Mouse (Mus musculus) neural tube, embryonic 12.5 days (tissue): ENCODE data around the gene Sik3. TPM values are rescaled to one million over a fixed set of nuclear protein-coding genes. Genes with fewer than 3 reads are reported as not detected.

Source experiments
- ATAC-seq: fragments of 200-750 bp; cut with Nextera tagmentation; 2 replicates; pipeline ENCODE4 v1.8.0; 2017; ENCODE audit warnings: low read depth, mild to moderate bottlenecking, moderate TSS enrichment, moderate library complexity; ENCODE audit not compliant: low FRiP score
- H3K27ac ChIP-seq: fragments of 300-500 bp; sonication (generic); 2 replicates; pipeline ENCODE4 v1.5.1; 2016
- H3K27me3 ChIP-seq: fragments of 300-500 bp; sonication (generic); replicated peaks from 2 replicates; pipeline ENCODE4 v1.6.1; 2016; ENCODE audit warnings: mild to moderate bottlenecking
- H3K36me3 ChIP-seq: fragments of 300-500 bp; sonication (generic); 2 replicates; pipeline ENCODE4 v1.6.1; 2016; ENCODE audit warnings: mild to moderate bottlenecking
- H3K4me1 ChIP-seq: fragments of 300-500 bp; sonication (generic); 2 replicates; pipeline ENCODE4 v1.6.1; 2016
- H3K4me2 ChIP-seq: fragments of 300-500 bp; sonication (generic); replicated peaks from 2 replicates; pipeline ENCODE4 v1.6.1; 2016; ENCODE audit warnings: mild to moderate bottlenecking
- H3K4me3 ChIP-seq: fragments of 300-500 bp; sonication (generic); 2 replicates; pipeline ENCODE4 v1.5.1; 2016
- H3K9ac ChIP-seq: fragments of 300-500 bp; sonication (generic); 2 replicates; pipeline ENCODE4 v1.6.1; 2016; ENCODE audit warnings: mild to moderate bottlenecking
- H3K9me3 ChIP-seq: fragments of 300-500 bp; sonication (generic); 2 replicates; pipeline ENCODE4 v1.6.1; 2016; ENCODE audit warnings: mild to moderate bottlenecking
- WGBS: fragments of 180-500 bp; shearing (Covaris S2); methylation state at CpG from one replicate; pipeline ENCODE4 v1.1.7; 2016; 5-methylcytosine and 5-hydroxymethylcytosine counted together
- polyA plus RNA-seq: library from polyadenylated mRNA; unstranded; fragments of >200 nt; fragmentation: Nextera tagmentation; extraction: Ambion mirVana; gene quantifications from 2 replicates; pipeline ENCODE4 v1.2.1, GENCODE M21; 2016

The Sik3 gene
- polyA plus RNA-seq, 1 experiment from 2014 or later, result 13.2 TPM

DNA sequence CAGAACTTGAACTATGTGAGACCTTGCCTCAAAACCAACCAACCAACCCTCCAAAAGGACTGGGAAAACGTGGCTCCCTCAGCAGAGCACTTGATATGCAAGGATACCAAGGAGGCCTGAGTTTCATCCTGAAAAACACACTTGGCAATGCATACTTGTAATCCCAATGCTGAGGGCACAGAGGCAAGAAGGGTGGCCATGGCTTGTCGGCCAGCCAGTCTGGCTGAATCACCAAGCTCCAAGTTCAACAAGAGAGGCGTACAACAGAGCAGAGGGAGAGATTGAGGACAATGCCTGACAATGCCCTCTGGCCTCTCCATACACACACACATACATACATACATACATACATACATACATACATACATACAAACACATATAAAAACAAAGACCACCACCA, 8.1 kb upstream of the Sik3 start:
- Histone ChIP-seq H3K9me3 (no peaks in the 10 kb centered on the region), H3K9ac (no peak overlapping the region), H3K4me1 (no peaks in the 10 kb centered on the region), H3K27me3 (no peaks in the 10 kb centered on the region), H3K4me3 (no peak overlapping the region), H3K36me3 (no peaks in the 10 kb centered on the region), H3K4me2 (no peak overlapping the region), H3K27ac (no peak overlapping the region)
- no peak for ATAC-seq
- WGBS, result 59% methylated on average over 3 of the region's 3 CpGs

DNA sequence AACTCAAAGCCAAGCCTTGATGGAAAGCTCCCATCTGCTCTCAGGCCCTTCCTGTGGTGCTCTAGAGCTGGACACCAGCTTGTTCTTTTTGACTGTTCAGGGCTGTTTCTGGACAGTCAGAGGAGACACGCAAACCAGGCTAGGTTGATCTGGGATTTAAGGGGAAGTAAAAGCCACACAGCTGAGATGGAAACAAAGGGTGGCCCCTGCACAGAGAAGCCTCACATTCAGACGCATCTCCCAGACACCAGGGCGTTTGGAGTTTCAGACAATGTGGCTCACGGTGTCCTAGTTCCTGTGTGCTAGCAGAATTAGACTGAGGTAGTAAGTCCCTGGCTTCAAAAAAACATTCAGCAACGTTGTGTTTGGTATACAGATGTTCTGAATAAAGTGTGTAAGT, 6.4 kb upstream of the Sik3 start:
- Histone ChIP-seq H3K9me3 (no peaks in the 10 kb centered on the region), H3K4me1 (no peaks in the 10 kb centered on the region), H3K27me3 (no peaks in the 10 kb centered on the region), H3K9ac (no peak overlapping the region), H3K36me3 (no peaks in the 10 kb centered on the region), H3K4me3 (no peak overlapping the region), H3K4me2 (no peak overlapping the region), H3K27ac (no peak overlapping the region)
- WGBS, result 61% methylated on average over 5 of the region's 5 CpGs
- no peak for ATAC-seq

DNA sequence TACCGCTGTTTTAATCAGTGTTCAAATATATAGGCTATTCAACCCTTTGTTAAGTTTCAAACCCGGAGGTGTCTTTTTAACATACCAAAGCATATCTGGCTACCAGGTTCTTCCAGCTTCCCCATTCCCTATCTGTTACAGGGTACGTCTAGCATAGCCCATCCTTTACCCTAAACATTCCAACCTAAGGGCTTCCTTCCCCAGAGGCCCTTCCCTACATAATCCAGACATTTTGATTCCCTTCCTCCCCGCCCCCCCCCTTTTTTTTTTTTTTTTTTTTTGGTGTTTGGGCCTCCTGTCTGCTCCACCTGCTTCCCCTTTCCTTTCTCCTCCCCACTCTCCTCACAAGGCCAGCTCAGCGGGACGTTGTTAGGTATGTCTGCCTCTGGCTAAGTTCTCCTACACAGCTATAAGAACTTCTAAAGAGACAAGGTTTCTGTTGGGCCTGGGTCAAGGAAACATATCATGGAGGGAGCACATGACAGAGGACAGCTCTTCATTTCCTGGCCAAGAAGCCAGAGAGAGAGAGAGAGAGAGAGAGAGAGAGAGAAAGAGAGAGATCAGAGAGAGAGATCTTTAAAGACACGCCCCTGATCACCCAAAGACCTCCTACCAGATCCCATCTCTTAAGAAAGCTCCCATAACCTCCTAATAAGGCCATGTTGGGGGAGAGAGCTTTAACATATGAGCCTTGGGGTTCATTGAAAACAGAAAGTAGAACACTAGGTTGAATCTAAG, 3.5 kb upstream of the Sik3 start:
- peaks cover 12% of the 10 kb centered on the region for H3K4me1 ChIP-seq
- WGBS, result 72% methylated on average over 7 of the region's 7 CpGs
- no peaks in the 10 kb centered on the region for H3K36me3 ChIP-seq
- no peak overlapping the region for H3K4me3 ChIP-seq
- H3K9me3 ChIP-seq, result no peaks in the 10 kb centered on the region
- H3K27ac ChIP-seq, result no peak overlapping the region
- no peak overlapping the region for H3K4me2 ChIP-seq
- ATAC-seq, result no peak
- H3K9ac ChIP-seq, result no peak overlapping the region
- no peaks in the 10 kb centered on the region for H3K27me3 ChIP-seq

DNA sequence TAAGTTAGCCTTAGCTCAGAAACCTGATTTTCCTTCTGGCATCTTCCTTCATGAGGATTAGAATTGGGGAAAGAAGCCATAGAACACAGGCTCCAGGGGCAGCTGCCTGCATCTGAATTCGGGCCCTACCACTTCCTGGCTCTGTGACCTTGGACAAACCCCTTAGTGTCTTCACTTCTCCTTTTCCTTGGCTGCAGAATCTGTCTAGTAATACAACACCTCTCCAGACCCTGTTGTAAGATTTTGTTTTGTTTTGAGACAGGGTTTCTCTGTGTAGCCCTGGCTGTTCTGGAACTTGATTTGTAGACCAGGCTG, 3.0 kb upstream of the Sik3 start:
- no peaks in the 10 kb centered on the region for H3K27me3 ChIP-seq
- H3K4me3 ChIP-seq, result no peak overlapping the region
- 78% methylated on average over 1 of the region's 1 CpGs for WGBS
- no peak overlapping the region for H3K27ac ChIP-seq
- H3K9ac ChIP-seq, result no peak overlapping the region
- no peaks in the 10 kb centered on the region for H3K36me3 ChIP-seq
- no peak for ATAC-seq
- peaks cover 18% of the 10 kb centered on the region for H3K4me1 ChIP-seq
- H3K9me3 ChIP-seq, result no peaks in the 10 kb centered on the region
- no peak overlapping the region for H3K4me2 ChIP-seq

DNA sequence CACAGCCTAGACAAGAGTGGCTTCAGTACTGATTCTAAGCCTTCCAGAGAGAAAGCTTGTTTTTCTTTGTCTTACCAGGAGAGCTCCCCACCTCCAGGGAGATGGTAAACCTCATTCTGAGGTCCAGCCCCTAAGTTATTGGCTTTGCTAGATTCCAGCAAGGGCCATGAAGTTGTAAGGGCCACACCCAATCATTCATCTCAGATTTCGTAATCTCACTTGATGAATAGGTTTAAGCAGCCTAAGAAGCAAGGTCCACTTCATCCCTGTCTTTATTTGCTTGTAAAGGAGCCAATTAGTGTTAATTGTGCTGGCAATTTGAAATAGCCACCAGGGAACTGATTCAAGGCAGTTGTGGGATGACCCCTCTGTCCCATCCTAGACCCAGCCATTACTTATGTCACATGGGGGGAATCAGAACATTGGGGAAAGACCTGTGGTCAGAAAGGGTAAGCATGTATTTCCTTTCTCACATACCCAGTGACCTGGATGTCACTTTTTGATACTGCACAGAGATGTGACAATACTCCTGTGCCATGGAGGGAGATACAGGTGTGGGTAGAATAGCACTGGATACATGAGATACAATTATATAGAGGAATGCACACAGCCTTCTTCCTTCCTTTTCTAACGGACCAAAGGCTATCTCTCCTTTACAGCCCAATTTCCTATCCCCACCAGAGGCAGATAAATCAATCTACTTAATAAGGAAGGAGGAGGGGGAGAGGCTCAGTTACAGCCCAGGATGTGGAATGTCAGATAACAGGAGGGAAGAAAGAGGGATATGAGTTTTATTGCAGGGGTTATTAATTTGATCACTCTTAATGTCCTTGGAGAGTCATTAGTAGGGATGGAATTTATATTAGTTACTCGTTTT, 1.3 kb upstream of the Sik3 start:
- H3K27ac ChIP-seq, result no peak overlapping the region
- H3K27me3 ChIP-seq, result no peaks in the 10 kb centered on the region
- 20% methylated on average over 3 of the region's 3 CpGs for WGBS
- no peak for ATAC-seq
- H3K4me2 ChIP-seq, result peak overlapping the region; percentile 66; the same call in 1 of the 2 replicates
- no peaks in the 10 kb centered on the region for H3K9me3 ChIP-seq
- H3K9ac ChIP-seq, result no peak overlapping the region
- no peaks in the 10 kb centered on the region for H3K36me3 ChIP-seq
- peaks cover 33% of the 10 kb centered on the region for H3K4me1 ChIP-seq
- H3K4me3 ChIP-seq, result no peak overlapping the region

DNA sequence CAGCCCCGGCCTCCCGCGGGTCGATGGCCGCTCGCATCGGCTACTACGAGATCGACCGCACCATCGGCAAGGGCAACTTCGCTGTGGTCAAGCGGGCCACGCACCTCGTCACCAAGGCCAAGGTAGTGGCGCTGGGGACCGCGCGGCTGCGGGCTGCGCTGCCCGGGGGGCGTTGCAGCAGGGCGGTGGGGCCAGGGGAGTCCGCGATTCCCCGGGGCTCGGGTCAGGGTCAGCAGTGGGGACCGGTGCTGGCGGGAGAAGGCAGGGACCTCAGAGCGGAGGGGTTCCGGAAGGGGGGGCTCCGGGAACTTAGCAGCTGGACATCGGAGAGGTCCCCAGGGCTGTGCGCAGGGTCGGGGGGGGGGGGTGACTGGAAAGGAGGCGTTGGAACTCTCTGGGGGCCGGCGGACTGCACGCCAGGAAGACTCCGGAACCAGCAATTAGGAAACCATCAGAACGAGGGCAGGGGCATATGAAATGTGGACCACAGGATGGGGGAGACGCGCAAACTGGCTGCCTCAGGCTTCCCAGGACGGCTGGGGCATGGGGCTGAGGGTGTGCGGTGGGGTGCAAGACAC, 478 bp downstream of the Sik3 start:
- Histone ChIP-seq H3K9me3 (no peaks in the 10 kb centered on the region), H3K27me3 (no peaks in the 10 kb centered on the region), H3K4me2 (peak overlapping the region; percentile 66), H3K4me3 (peak overlapping the region; percentile 98), H3K9ac (peak overlapping the region; percentile 96), H3K27ac (peak overlapping the region; percentile 75), H3K4me1 (peaks cover 38% of the 10 kb centered on the region), H3K36me3 (no peaks in the 10 kb centered on the region)
- WGBS, result under 1% methylated on average over 46 of the region's 46 CpGs
- peak; percentile 76 for ATAC-seq

DNA sequence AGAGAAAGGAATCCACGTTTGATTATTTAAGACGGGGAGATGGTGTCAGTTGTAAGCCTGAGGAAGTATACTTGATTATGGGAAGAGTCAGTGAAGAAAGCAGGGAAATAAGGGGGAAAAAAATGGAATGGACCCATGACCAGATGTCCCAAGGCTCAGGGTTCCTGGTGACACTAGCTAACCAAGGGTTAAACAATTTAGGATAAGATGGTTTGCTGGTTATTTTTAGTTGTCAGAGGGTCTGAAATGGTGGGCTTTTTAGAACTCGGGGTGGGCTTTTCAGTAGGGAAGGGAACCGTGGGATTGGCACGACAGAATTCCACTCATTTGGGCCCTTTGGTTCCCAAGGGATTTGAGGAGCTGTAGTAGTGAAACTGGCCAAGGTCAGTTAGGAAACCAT, 996 bp downstream of the Sik3 start:
- H3K27ac ChIP-seq, result no peak overlapping the region
- H3K36me3 ChIP-seq, result no peaks in the 10 kb centered on the region
- H3K4me3 ChIP-seq, result peak overlapping the region; percentile 98
- no peak for ATAC-seq
- H3K9ac ChIP-seq, result peak overlapping the region; percentile 96
- no peaks in the 10 kb centered on the region for H3K27me3 ChIP-seq
- WGBS, result 3% methylated on average over 5 of the region's 5 CpGs
- H3K4me2 ChIP-seq, result peak overlapping the region; percentile 66
- H3K4me1 ChIP-seq, result peaks cover 38% of the 10 kb centered on the region
- no peaks in the 10 kb centered on the region for H3K9me3 ChIP-seq

DNA sequence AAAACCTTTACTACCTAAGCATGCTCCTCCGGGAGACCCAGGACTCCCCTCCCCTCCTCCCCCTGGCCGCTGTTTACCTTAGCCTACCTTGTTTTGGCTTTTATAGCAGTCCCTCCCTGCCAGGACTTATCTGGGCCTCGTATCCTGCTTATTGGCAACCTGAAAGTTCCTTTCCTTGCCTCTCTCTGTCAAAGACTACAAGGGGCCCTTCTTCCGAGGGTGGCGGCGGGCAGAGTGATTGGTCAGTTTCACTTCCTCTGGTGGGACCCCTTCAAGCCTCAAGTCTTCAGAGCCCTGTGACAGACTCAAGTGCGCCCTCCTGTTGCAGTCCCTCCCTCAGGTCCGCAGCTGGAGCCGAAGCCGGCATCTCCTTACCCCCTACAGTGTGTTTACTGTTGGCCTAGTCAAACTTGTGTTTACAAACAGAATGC, 1.6 kb downstream of the Sik3 start:
- no peak for ATAC-seq

DNA sequence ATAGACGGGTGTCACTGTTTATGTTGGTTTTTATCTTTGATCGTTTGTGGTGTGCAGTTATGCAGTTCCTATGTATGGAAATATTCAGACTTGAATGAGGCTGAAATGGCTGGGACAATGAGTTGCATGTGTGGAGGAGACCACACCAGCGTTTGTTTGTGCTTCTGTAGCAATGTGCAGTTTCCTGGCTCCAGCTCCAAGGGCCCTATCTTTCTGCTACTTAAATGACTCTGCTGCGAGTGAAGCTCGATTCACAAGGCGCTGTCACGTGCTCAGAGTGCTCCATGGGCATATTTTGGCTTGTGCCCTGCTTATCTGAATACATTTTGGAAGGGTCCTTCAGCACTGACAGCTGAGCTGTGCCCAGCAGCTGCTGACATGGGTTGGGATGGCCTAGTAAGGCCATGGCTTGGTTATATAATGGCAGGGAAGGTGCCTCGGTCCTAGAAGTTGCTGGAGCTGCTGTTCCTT, 2.5 kb downstream of the Sik3 start:
- no peak for ATAC-seq
- no peaks in the 10 kb centered on the region for H3K9me3 ChIP-seq
- H3K27ac ChIP-seq, result no peak overlapping the region
- WGBS, result 49% methylated on average over 8 of the region's 8 CpGs
- H3K4me2 ChIP-seq, result peak overlapping the region; percentile 66; the same call in 1 of the 2 replicates
- H3K9ac ChIP-seq, result no peak overlapping the region
- no peaks in the 10 kb centered on the region for H3K27me3 ChIP-seq
- H3K4me3 ChIP-seq, result no peak overlapping the region
- no peaks in the 10 kb centered on the region for H3K36me3 ChIP-seq
- H3K4me1 ChIP-seq, result peaks cover 41% of the 10 kb centered on the region

More for the DNA sequence above, 1.6 kb downstream of the Sik3 start:
- Histone ChIP-seq H3K9me3 (no peaks in the 10 kb centered on the region), H3K4me3 (peak overlapping the region; percentile 98), H3K9ac (no peak overlapping the region), H3K4me2 (peak overlapping the region; percentile 66), H3K4me1 (peaks cover 38% of the 10 kb centered on the region), H3K27me3 (no peaks in the 10 kb centered on the region), H3K36me3 (no peaks in the 10 kb centered on the region), H3K27ac (no peak overlapping the region)
- 0% methylated on average over 10 of the region's 10 CpGs for WGBS

DNA sequence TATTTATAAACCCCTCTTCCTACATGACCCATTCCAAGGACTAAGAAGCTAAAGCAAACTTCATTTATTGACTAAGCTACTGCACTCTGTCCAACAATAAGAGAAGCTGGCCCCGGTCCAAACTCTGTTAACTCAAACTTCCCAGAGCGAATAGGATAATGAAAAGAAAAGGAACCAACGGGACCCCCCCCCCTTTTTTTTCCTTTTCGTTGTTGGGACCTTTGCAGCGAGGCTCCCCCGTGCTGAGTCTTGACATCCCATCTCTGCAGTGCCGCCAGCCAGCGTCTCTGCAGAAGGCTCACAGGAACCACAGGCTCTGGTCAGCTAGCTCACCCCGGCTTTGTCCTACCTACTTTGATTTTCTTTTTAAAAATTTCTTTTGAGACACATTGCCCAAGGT, 3.2 kb downstream of the Sik3 start:
- H3K27me3 ChIP-seq, result no peaks in the 10 kb centered on the region
- 0 out of 2 replicates have a peak overlapping the region, but pooled peaks have one; percentile 16 for H3K4me2 ChIP-seq
- no peak for ATAC-seq
- H3K9ac ChIP-seq, result no peak overlapping the region
- no peaks in the 10 kb centered on the region for H3K36me3 ChIP-seq
- no peaks in the 10 kb centered on the region for H3K9me3 ChIP-seq
- 39% methylated on average over 9 of the region's 9 CpGs for WGBS
- peaks cover 41% of the 10 kb centered on the region for H3K4me1 ChIP-seq
- no peak overlapping the region for H3K4me3 ChIP-seq
- H3K27ac ChIP-seq, result no peak overlapping the region

DNA sequence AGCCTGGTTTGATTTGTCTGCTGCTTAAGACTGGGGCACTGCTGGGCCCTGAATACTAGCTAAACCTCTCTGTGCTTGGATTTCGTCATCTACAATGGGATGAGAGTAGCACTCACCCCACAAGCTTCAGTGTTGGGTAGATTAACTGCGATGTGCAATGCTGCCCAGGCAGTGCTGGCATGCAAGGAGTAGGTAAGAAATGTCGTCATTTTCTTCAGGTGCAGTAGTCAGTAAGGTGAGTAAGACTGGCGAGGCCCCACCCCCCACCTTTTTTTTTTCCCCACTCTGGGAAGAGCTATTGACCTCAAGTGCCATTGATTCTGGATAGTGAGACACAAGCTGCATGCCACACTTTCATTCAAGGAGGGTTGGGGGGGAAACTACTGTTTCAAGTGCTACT, 3.8 kb downstream of the Sik3 start:
- Histone ChIP-seq H3K9me3 (no peaks in the 10 kb centered on the region), H3K4me1 (peaks cover 41% of the 10 kb centered on the region), H3K27ac (no peak overlapping the region), H3K4me3 (no peak overlapping the region), H3K9ac (no peak overlapping the region), H3K36me3 (no peaks in the 10 kb centered on the region), H3K27me3 (no peaks in the 10 kb centered on the region), H3K4me2 (0 out of 2 replicates have a peak overlapping the region, but pooled peaks have one; percentile 7)
- no peak for ATAC-seq
- 68% methylated on average over 4 of the region's 4 CpGs for WGBS

DNA sequence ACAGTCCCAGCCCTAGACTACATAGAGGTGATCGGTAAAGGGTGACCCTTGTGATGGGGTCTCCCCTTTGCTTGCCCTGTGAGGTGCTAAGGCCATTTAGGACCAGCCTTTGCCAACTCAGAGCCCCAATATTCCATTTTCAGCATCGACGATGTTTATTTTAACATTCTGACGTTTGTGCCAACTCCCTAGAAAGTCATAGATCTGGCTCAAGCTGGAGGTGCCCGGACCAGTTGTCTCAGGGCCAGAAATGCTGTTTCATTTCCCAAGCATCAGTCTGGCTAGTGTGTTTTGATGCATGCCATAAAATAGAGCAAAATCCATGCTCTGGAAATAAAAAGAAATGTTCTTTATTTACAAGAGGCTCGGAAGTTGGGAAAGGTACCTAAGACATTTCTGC, 5.7 kb downstream of the Sik3 start:
- H3K36me3 ChIP-seq, result no peaks in the 10 kb centered on the region
- H3K9me3 ChIP-seq, result no peaks in the 10 kb centered on the region
- 93% methylated on average over 6 of the region's 6 CpGs for WGBS
- no peak for ATAC-seq
- peaks cover 35% of the 10 kb centered on the region for H3K4me1 ChIP-seq
- no peak overlapping the region for H3K9ac ChIP-seq
- no peak overlapping the region for H3K27ac ChIP-seq
- H3K4me2 ChIP-seq, result no peak overlapping the region
- no peak overlapping the region for H3K4me3 ChIP-seq
- no peaks in the 10 kb centered on the region for H3K27me3 ChIP-seq
